Mouse (Mus musculus) left cerebral cortex, adult 2 months (tissue): Measurements from ENCODE around the gene Stpg3. TPM values are rescaled to one million over a fixed set of nuclear protein-coding genes. Genes with fewer than 3 reads are reported as not detected.

Experiments used
- DNase-seq, 2 experiments: peaks; one replicate each; pipeline ENCODE4 v3.0.0; 2021 to 2022; ENCODE audit warnings: low spot score in 2 of 2, mixed read lengths in 1 of 2; ENCODE audit errors: extremely low spot score in 1 of 2
- H3K27ac ChIP-seq: fragments of 200-600 bp; 2 replicates; pipeline ENCODE4 v1.8.1; 2022
- H3K4me3 ChIP-seq: fragments of 200-600 bp; 2 replicates; pipeline ENCODE4 v1.8.1; 2022
- CTCF ChIP-seq: fragments of 200-600 bp; IDR thresholded peaks from 2 replicates; pipeline ENCODE4 v1.8.1; 2022; ENCODE audit warnings: antibody characterized with exemption, mild to moderate bottlenecking, moderate library complexity
- intact Hi-C: fragments of 180-260 bp; cut with DNase I; formaldehyde crosslinking; loops from one replicate; pipeline ENCODE4 v1.15.1; 2025
- total RNA-seq, 2 experiments: library from RNA; stranded (reverse); gene quantifications; 2 replicates each; pipeline ENCODE4 v1.2.3; 2021

Gene Stpg3
- total RNA-seq, 2 experiments from 2014 or later, result not detected

GRCm38 (mm10) chr2:25185625-25186574, 28.5 kb downstream of the Stpg3 start:
- peak; percentile 43 for TF ChIP-seq CTCF
- Histone ChIP-seq H3K27ac (peak overlapping the region; percentile 67; the same call in 1 of the 2 replicates), H3K4me3 (peak overlapping the region; percentile 35)
- DNase-seq, result peak; percentile 51 to 52
- intact Hi-C loops, result loop anchor here (1.0 kb wide), 1 partner anchor 87 kb away; no protein-coding TSS in a partner anchor

GRCm38 (mm10) chr2:25184496-25184895, 29.9 kb downstream of the Stpg3 start:
- intact Hi-C loops, result no loop called here
- Histone ChIP-seq H3K4me3 (no peak overlapping the region), H3K27ac (no peak overlapping the region)
- DNase-seq, result no peak
- TF ChIP-seq CTCF, result no peak

GRCm38 (mm10) chr2:25183336-25183735, 31.1 kb downstream of the Stpg3 start:
- Histone ChIP-seq H3K27ac (no peak overlapping the region), H3K4me3 (peak overlapping the region; percentile 54)
- TF ChIP-seq CTCF, result no peak
- intact Hi-C loops, result no loop called here
- no peak for DNase-seq

- H3K27ac ChIP-seq, result peak overlapping the region; percentile 41
- no peak for DNase-seq
- H3K4me3 ChIP-seq, result peak overlapping the region; percentile 54
- TF ChIP-seq CTCF, result no peak
- intact Hi-C loops, result no loop called here
These were observed 31.8 kb downstream of the Stpg3 start for GRCm38 (mm10) chr2:25182664-25183063.

DNA sequence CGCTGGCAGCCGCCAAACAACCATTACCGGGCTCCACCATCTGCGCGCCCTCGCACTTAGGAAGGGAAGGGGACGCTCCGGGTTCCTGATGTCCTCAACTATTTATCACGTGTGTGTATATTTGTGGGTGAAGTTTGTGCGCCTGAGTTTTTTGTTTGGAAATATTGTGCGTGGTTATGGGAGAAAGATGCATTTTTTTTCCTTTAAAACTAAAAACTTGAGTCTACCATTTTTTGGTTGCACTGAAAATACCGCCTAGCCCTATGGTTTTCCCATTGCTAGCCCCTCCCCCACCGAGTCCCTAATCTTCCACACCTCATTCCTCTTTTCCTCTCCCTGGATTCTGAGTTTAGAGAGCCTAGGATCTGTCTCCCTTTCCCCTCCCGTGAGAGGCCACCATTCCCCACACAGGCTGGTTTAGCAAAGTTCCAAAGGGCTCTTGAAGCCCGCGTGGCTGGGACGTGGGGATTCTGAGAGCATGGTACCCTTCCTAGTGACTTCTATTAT, 32.5 kb downstream of the Stpg3 start:
- peak overlapping the region; percentile 76 for H3K27ac ChIP-seq
- intact Hi-C loops, result no loop called here
- peak overlapping the region; percentile 54 for H3K4me3 ChIP-seq
- TF ChIP-seq CTCF, result no peak; the same call in 1 of the 2 replicates
- DNase-seq, result no peak

DNA sequence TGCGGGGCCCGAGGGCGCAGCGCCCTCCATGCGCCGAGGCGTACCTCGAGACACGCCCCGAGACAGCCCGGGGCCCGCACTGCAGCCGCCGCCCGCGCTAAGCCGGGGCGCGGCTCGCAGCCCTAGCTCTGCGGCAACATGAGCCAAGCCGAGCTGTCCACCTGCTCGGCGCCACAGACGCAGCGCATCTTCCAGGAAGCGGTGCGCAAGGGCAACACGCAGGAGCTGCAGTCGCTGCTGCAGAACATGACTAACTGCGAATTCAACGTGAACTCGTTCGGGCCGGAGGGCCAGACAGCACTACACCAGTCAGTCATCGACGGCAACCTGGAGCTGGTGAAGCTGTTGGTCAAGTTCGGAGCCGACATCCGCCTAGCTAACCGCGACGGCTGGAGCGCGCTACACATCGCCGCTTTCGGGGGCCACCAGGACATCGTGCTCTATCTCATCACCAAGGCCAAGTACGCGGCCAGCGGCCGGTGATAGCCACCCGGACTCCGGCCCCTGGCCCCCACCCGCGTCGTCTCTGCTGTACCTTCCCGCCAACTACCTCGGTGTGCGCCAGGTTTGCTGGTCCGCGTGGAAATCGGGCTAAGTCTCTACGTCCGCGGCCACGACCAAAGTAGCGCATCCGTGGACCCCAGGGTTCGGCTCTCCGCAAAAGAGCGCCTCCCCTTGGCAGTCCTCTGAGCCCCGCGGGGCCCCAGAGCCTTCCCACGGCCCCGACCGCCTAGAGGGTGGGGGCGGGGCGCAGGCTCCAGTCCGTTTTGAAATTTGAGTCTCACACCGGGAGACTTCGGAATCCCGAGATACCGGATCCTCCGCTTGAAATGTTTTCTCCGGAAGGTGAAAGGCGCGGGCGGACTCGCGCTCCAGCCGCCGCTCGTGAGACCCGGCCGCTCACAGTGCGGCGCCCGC, 33.2 kb downstream of the Stpg3 start:
- intact Hi-C loops, result no loop called here
- Histone ChIP-seq H3K27ac (peak overlapping the region; percentile 76), H3K4me3 (peak overlapping the region; percentile 54)
- DNase-seq, result peak in 1 of 2 experiments; percentile 49
- no peak; the same call in 1 of the 2 replicates for TF ChIP-seq CTCF

DNA sequence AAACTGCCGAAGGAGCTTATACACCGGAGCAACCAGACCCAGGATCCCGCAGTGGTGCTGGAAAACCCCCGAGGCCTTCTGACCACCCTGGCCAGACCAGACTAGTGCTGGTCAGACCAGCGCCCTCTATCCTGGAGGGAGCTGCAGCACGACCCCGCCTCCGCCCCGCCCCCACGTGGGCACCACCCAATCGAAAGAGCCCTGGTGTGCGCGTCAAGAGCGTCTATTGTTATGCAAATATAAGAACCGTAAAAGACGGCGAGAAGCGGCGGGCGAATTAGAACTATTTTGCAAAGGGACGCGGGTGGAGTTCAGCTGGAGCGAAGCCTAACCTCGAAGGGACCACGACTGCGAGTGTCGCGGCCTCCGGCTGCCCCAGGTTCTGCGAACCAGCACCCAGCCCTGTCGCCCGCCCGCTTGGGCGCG, 33.9 kb downstream of the Stpg3 start, which contains the start of gene Nrarp:
TSS of gene Nrarp (plus strand) at position 281 of the 426 bp plus-strand sequence.
- Histone ChIP-seq H3K27ac (peak within 1 kb of the TSS; percentile 76), H3K4me3 (peak within 1 kb of the TSS; percentile 54)
- DNase-seq, result peak; percentile 89 to 93
- TF ChIP-seq CTCF, result peak; percentile 49
- intact Hi-C loops, result no loop called here

GRCm38 (mm10) chr2:25179566-25180217, 34.7 kb downstream of the Stpg3 start:
- DNase-seq, result no peak
- H3K4me3 ChIP-seq, result no peak overlapping the region; the same call in 1 of the 2 replicates
- no peak for TF ChIP-seq CTCF
- intact Hi-C loops, result no loop called here
- H3K27ac ChIP-seq, result peak overlapping the region; percentile 56

DNA sequence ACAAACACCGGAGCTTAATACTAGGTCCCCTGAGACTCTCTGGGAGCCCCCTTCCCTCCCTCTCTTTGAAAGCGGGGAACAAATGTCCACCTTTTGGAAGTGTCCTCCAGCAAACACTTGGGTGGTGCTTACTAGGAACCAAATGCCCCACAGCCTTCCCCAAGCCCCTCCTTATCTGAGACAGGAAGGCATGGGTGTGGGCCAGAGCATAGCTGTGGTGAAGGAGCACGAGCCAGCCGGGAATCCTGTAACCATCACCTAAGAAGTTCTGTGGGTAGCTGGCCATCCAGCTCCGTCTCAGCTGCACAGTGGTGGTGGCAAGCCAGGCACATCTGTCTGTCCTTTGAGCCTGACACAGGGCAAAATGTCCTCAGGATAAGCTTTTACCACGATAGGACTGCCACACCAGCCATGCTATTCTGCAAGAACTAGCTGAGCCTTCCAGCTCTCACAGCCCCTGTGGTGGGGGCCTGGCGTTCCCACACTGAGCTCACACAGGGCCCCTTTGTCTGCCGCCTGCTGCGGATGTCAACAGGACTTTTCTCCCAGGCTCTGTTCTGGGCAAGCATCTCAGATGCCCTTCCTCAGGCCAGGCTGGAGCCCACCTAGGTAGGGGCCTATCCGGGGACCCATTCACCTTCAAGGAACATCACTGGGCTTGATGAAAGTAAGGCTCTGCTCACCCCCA, 36.0 kb downstream of the Stpg3 start:
- no peak overlapping the region for H3K4me3 ChIP-seq
- no peak for DNase-seq
- TF ChIP-seq CTCF, result no peak
- intact Hi-C loops, result no loop called here
- H3K27ac ChIP-seq, result peak overlapping the region; percentile 83

DNA sequence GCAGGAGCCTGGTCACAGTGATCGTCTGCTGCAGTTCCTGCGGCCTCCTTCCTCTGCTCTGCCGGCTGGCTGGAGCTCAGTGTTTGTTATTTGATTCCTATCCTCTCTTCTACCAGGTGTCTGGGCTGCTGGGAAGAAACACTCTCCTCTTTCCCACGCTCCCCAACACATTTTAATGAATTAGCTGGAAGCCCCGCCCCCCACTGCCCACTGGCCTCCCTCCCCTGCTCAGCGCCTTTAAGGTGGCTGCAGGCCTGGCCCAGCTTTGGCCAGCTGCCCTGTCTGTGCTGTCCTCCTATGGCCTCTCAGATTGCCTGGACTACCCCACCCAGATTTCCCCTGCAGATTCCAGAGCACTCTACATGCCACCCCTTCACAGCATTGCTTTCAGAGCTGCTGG, 36.8 kb downstream of the Stpg3 start:
- no peak for TF ChIP-seq CTCF
- DNase-seq, result peak in 1 of 2 experiments; percentile 46
- Histone ChIP-seq H3K4me3 (no peak overlapping the region), H3K27ac (peak overlapping the region; percentile 83)
- intact Hi-C loops, result no loop called here
